Mouse (Mus musculus) liver, embryonic 11.5 days (tissue): ENCODE measurements around the gene Rfc4. TPM values are rescaled to one million over a fixed set of nuclear protein-coding genes. Genes with fewer than 3 reads are reported as not detected.
"Not testable (repeated sequence)": the region's sequence is repeated elsewhere in the genome, so short reads cannot be mapped to it uniquely, and the experiment has no call there.

Source experiments
- ATAC-seq: fragments of 200-750 bp; cut with Nextera tagmentation; replicated peaks from 2 replicates; pipeline ENCODE4 v1.8.0; 2017; ENCODE audit warnings: moderate number of reproducible peaks, mild to moderate bottlenecking, moderate TSS enrichment, moderate library complexity; ENCODE audit not compliant: low FRiP score
- DNase-seq: peaks from one replicate; pipeline ENCODE4 v3.0.0-alpha.2; 2017; ENCODE audit warnings: low spot score
- H3K27ac ChIP-seq: fragments of 300-500 bp; sonication (generic); 2 replicates; pipeline ENCODE4 v1.5.1; 2014; ENCODE audit warnings: mild to moderate bottlenecking, low read depth, low read length, control low read depth
- H3K27me3 ChIP-seq: fragments of 300-500 bp; sonication (generic); replicated peaks from 2 replicates; pipeline ENCODE4 v1.6.1; 2014; ENCODE audit warnings: low read length, mixed read lengths; ENCODE audit not compliant: control insufficient read depth, insufficient read depth
- H3K36me3 ChIP-seq: fragments of 300-500 bp; sonication (generic); 2 replicates; pipeline ENCODE4 v1.6.1; 2014; ENCODE audit warnings: mild to moderate bottlenecking, low read length, moderate library complexity, mixed read lengths; ENCODE audit not compliant: control insufficient read depth, insufficient read depth
- H3K4me1 ChIP-seq: fragments of 300-500 bp; sonication (generic); replicated peaks from 2 replicates; pipeline ENCODE4 v1.6.1; 2014; ENCODE audit warnings: low read length, mixed read lengths; ENCODE audit not compliant: control insufficient read depth, insufficient read depth
- H3K4me2 ChIP-seq: fragments of 300-500 bp; sonication (generic); 2 replicates; pipeline ENCODE4 v1.6.1; 2014; ENCODE audit warnings: mild to moderate bottlenecking, control low read depth, moderate library complexity
- H3K4me3 ChIP-seq: fragments of 300-500 bp; sonication (generic); 2 replicates; pipeline ENCODE4 v1.5.1; 2014; ENCODE audit warnings: low read depth, low read length, control low read depth
- H3K9ac ChIP-seq: fragments of 300-500 bp; sonication (generic); 2 replicates; pipeline ENCODE4 v1.6.1; 2014; ENCODE audit warnings: low read depth, low read length, control low read depth
- H3K9me3 ChIP-seq: fragments of 300-500 bp; sonication (generic); 2 replicates; pipeline ENCODE4 v1.6.1; 2016; ENCODE audit warnings: low read length, inconsistent platforms, mixed read lengths; ENCODE audit not compliant: control insufficient read depth
- WGBS: fragments of 180-500 bp; shearing (Covaris S2); extraction: QIAGEN DNeasy Blood & Tissue Kit; methylation state at CpG from one replicate; pipeline ENCODE4 v1.1.7; 2014; 5-methylcytosine and 5-hydroxymethylcytosine counted together
- microRNA-seq: library from miRNA; unstranded; fragments of <30 nt; microRNA quantifications from one replicate; pipeline ENCODE4, GENCODE M21; 2017; ENCODE audit warnings: borderline number of aligned reads
- polyA plus RNA-seq: library from polyadenylated mRNA; unstranded; fragments of >200 nt; fragmentation: Nextera tagmentation; extraction: Ambion mirVana; gene quantifications from 2 replicates; pipeline ENCODE4 v1.2.1, GENCODE M21; 2014

The Rfc4 gene
- polyA plus RNA-seq, 1 experiment from 2014 or later = 204 TPM

GRCm38 (mm10) chr16:23094136-23094535 lies 33.4 kb downstream of the Rfc4 start:
- no peak overlapping the region for H3K4me2 ChIP-seq
- H3K4me3 ChIP-seq = no peak overlapping the region
- no peaks in the 10 kb centered on the region for H3K27me3 ChIP-seq
- no peaks in the 10 kb centered on the region for H3K9me3 ChIP-seq
- DNase-seq = no peak
- H3K9ac ChIP-seq = no peak overlapping the region
- ATAC-seq = no peak
- H3K36me3 ChIP-seq = no peaks in the 10 kb centered on the region
- no peak overlapping the region for H3K27ac ChIP-seq
- WGBS = 82% methylated on average over 6 of the region's 6 CpGs
- H3K4me1 ChIP-seq = no peaks in the 10 kb centered on the region

GRCm38 (mm10) chr16:23093321-23093953 lies 34.1 kb downstream of the Rfc4 start:
- H3K9me3 ChIP-seq = no peaks in the 10 kb centered on the region
- ATAC-seq (no peak), DNase-seq (no peak)
- H3K4me3 ChIP-seq = no peak overlapping the region
- H3K27me3 ChIP-seq = no peaks in the 10 kb centered on the region
- H3K27ac ChIP-seq = no peak overlapping the region
- H3K36me3 ChIP-seq = no peaks in the 10 kb centered on the region
- H3K9ac ChIP-seq = no peak overlapping the region
- H3K4me2 ChIP-seq = no peak overlapping the region
- WGBS = 80% methylated on average over 13 of the region's 13 CpGs
- H3K4me1 ChIP-seq = no peaks in the 10 kb centered on the region

GRCm38 (mm10) chr16:23091345-23091744 lies 36.2 kb downstream of the Rfc4 start:
- not testable (repeated sequence) for H3K9me3 ChIP-seq, ATAC-seq, H3K27me3 ChIP-seq, H3K4me3 ChIP-seq, H3K4me1 ChIP-seq, H3K9ac ChIP-seq, H3K27ac ChIP-seq, H3K4me2 ChIP-seq, H3K36me3 ChIP-seq, DNase-seq

- not testable (repeated sequence) for H3K4me2 ChIP-seq, H3K36me3 ChIP-seq, ATAC-seq, H3K4me3 ChIP-seq, H3K9me3 ChIP-seq, H3K9ac ChIP-seq, H3K27me3 ChIP-seq, DNase-seq, H3K4me1 ChIP-seq, H3K27ac ChIP-seq
- 76% methylated on average over 1 of the region's 1 CpGs for WGBS
These were observed 39.0 kb downstream of the Rfc4 start for GRCm38 (mm10) chr16:23088491-23088890.

- H3K4me3 ChIP-seq, H3K9ac ChIP-seq, H3K36me3 ChIP-seq, DNase-seq, H3K27me3 ChIP-seq, H3K9me3 ChIP-seq, H3K4me2 ChIP-seq, ATAC-seq, H3K4me1 ChIP-seq, H3K27ac ChIP-seq: not testable (repeated sequence)
- 35% methylated on average over 4 of the region's 4 CpGs for WGBS
These were observed 39.8 kb downstream of the Rfc4 start for GRCm38 (mm10) chr16:23087712-23088111.

GRCm38 (mm10) chr16:23087159-23087558 lies 40.4 kb downstream of the Rfc4 start:
- not testable (repeated sequence) for H3K9ac ChIP-seq, H3K36me3 ChIP-seq, H3K9me3 ChIP-seq, H3K27me3 ChIP-seq, DNase-seq, H3K4me2 ChIP-seq, ATAC-seq, H3K27ac ChIP-seq, H3K4me1 ChIP-seq, H3K4me3 ChIP-seq
- WGBS = 64% methylated on average over 8 of the region's 8 CpGs

GRCm38 (mm10) chr16:23077516-23077915 lies 50.0 kb downstream of the Rfc4 start:
- not testable (repeated sequence) for H3K27me3 ChIP-seq, H3K4me2 ChIP-seq, DNase-seq, ATAC-seq, H3K36me3 ChIP-seq, H3K4me3 ChIP-seq, H3K9me3 ChIP-seq, H3K27ac ChIP-seq, H3K4me1 ChIP-seq, H3K9ac ChIP-seq
- whole genome bisulfite sequencing = 85% methylated on average over 6 of the region's 6 CpGs

Small RNAs within 50 kb of the gene (microRNA-seq; reads per million reads assigned to microRNA genes)
- 2.8 reads per million for gene Gm49346

Other genes starting within 250 kb of the Rfc4 start
- 79.0 and 82.8 TPM in 2 replicates for gene Ahsg, start 236.5 kb downstream of the Rfc4 start, polyA plus RNA-seq
- 0.22 and 0.69 TPM in 2 replicates for gene Fetub, start 209.4 kb downstream of the Rfc4 start, polyA plus RNA-seq
- gene Hrg, start 176.7 kb downstream of the Rfc4 start, polyA plus RNA-seq = 0.22 TPM in 1 of 2 replicates, not detected in the other
- 0.27 and 0.34 TPM in 2 replicates for gene Kng2, start 98.3 kb downstream of the Rfc4 start, polyA plus RNA-seq
- 87.0 and 97.8 TPM in 2 replicates for gene Kng1, start 69.9 kb downstream of the Rfc4 start, polyA plus RNA-seq
- 189 and 200 TPM in 2 replicates for gene Eif4a2, start 20.3 kb downstream of the Rfc4 start, polyA plus RNA-seq
- gene Adipoq, start 18.8 kb upstream of the Rfc4 start, polyA plus RNA-seq = not detected in 2 replicates
- gene St6gal1, start 97.0 kb upstream of the Rfc4 start, polyA plus RNA-seq = 16.1 and 18.7 TPM in 2 replicates